Mouse (Mus musculus) liver, postnatal 0 days (tissue): ENCODE data around the gene Tshz2.

Experiments used
- CTCF ChIP-seq: sonication (generic); IDR thresholded peaks from 2 replicates; pipeline ENCODE4 v1.5.1; 2016; ENCODE audit warnings: antibody characterized with exemption, low read depth
- EP300 ChIP-seq: IDR thresholded peaks from 2 replicates; pipeline ENCODE4 v1.6.1; 2016; ENCODE audit warnings: antibody characterized with exemption, low read depth, mild to moderate bottlenecking

GRCm38 (mm10) chr2:169634619-169635382, 2.0 kb downstream of the Tshz2 start:
- TF ChIP-seq CTCF (no peak), EP300 (no peak)
